Mouse (Mus musculus) erythroid progenitor cell, adult 5-6 weeks (primary cell): ENCODE measurements around the gene Lrrc41. TPM values are rescaled to one million over a fixed set of nuclear protein-coding genes. Genes with fewer than 3 reads are reported as not detected.

Experiments
- ATAC-seq: replicated peaks from 2 replicates; pipeline ENCODE4 v1.8.0; 2016; ENCODE audit warnings: moderate number of reproducible peaks, mild to moderate bottlenecking, moderate TSS enrichment, inconsistent platforms; ENCODE audit not compliant: poor library complexity, low FRiP score, severe bottlenecking
- total RNA-seq, 2 experiments: library from RNA; stranded (forward) in 1 of 2; stranded (reverse) in 1 of 2; fragments of 150-400 nt in 1 of 2; fragments of 186-747, 209-891 nt in 1 of 2; gene quantifications; 2 replicates each; pipeline versions ENCODE4 v1.2.3 to v1.2.4; 2015 to 2017; ENCODE audit warnings: low replicate concordance in 2 of 2

Lrrc41 gene
- total RNA-seq, 2 experiments from 2014 or later: 5.4 to 9.2 TPM

- ATAC-seq: no peak
Observed at GRCm38 (mm10) chr4:116141736-116142135, 66.7 kb downstream of the Lrrc41 start.

GRCm38 (mm10) chr4:116142269-116142668, 67.2 kb downstream of the Lrrc41 start:
- no peak for ATAC-seq

- no peak; the same call in 1 of the 2 replicates for ATAC-seq
Observed at GRCm38 (mm10) chr4:116143317-116143811, 68.3 kb downstream of the Lrrc41 start.

DNA sequence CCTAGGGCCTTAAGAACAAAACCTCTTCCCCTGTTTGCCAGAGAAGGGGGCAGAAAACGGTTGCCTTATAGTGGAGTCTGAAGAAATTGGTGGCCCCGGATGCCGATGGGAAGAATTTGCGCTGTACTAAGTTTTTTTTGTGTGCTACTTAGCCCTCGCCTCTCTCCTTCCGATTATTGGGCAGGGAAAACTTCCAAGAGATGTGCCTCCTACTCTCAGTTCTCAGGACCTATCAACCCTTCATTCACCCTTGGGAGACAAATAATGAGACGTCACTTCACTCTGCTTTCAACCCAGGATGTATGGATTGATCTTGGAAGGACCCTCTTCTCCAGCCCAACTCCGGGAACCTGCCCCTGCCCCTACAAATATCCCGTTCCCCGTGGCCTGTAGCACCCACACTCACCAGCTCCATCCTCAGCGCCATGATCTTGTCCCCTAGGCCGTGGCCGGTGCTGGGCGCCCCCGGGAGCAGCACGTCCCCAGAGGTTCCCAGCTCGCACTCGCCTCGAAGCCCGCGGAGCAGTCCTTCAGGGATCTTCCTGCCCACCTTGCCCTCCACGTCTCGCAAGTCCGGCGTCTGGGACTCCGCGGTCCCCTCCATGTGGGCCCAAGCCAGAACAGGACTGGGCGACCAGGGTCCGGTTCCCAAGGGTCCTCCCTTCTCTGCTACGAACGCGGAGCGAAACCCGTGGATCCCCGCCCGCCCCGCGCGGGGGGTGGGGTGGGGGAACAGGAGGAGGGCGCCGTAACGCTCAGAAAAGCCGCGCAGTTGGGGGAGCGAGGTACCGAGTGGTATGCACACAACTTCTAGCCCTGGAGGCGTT, 69.0 kb downstream of the Lrrc41 start:
- no peak for ATAC-seq

Other genes starting within 250 kb of the Lrrc41 start
- 6.7 and 26.3 TPM in 2 replicates for gene Mob3c, start 247.2 kb upstream of the Lrrc41 start, total RNA-seq (2015; ENCODE audit: low replicate concordance)
- 1.4 and 9.2 TPM in 2 replicates for gene Mob3c, start 247.2 kb upstream of the Lrrc41 start, total RNA-seq (2017; ENCODE audit: low replicate concordance)
- 82.9 and 104 TPM in 2 replicates for gene Mknk1, start 236.1 kb upstream of the Lrrc41 start, total RNA-seq (2015; ENCODE audit: low replicate concordance)
- 116 and 146 TPM in 2 replicates for gene Mknk1, start 236.1 kb upstream of the Lrrc41 start, total RNA-seq (2017; ENCODE audit: low replicate concordance)
- gene Kncn, start 190.9 kb upstream of the Lrrc41 start, total RNA-seq (2015; ENCODE audit: low replicate concordance): not detected in 2 replicates
- gene Kncn, start 190.9 kb upstream of the Lrrc41 start, total RNA-seq (2017; ENCODE audit: low replicate concordance): not detected in 2 replicates
- gene 6430628N08Rik, start 184.6 kb upstream of the Lrrc41 start, total RNA-seq (2015; ENCODE audit: low replicate concordance): not detected in 2 replicates
- not detected in 2 replicates for gene 6430628N08Rik, start 184.6 kb upstream of the Lrrc41 start, total RNA-seq (2017; ENCODE audit: low replicate concordance)
- not detected in 2 replicates for gene Dmbx1, start 135.3 kb upstream of the Lrrc41 start, total RNA-seq (2015; ENCODE audit: low replicate concordance)
- not detected in 2 replicates for gene Dmbx1, start 135.3 kb upstream of the Lrrc41 start, total RNA-seq (2017; ENCODE audit: low replicate concordance)
- gene Faah, start 57.3 kb upstream of the Lrrc41 start, total RNA-seq (2015; ENCODE audit: low replicate concordance): 0.84 TPM in 1 of 2 replicates, not detected in the other
- 0.64 TPM in 1 of 2 replicates, not detected in the other for gene Faah, start 57.3 kb upstream of the Lrrc41 start, total RNA-seq (2017; ENCODE audit: low replicate concordance)
- gene Nsun4, start 21.4 kb upstream of the Lrrc41 start, total RNA-seq (2015; ENCODE audit: low replicate concordance): 0.84 and 3.6 TPM in 2 replicates
- gene Nsun4, start 21.4 kb upstream of the Lrrc41 start, total RNA-seq (2017; ENCODE audit: low replicate concordance): 1.4 and 2.1 TPM in 2 replicates
- gene Uqcrh, start 198 bp upstream of the Lrrc41 start, total RNA-seq (2015; ENCODE audit: low replicate concordance): 302 and 380 TPM in 2 replicates
- 113 and 237 TPM in 2 replicates for gene Uqcrh, start 198 bp upstream of the Lrrc41 start, total RNA-seq (2017; ENCODE audit: low replicate concordance)
- 40.2 and 41.8 TPM in 2 replicates for gene Rad54l, start 48.4 kb downstream of the Lrrc41 start, total RNA-seq (2015; ENCODE audit: low replicate concordance)
- 25.8 and 51.3 TPM in 2 replicates for gene Rad54l, start 48.4 kb downstream of the Lrrc41 start, total RNA-seq (2017; ENCODE audit: low replicate concordance)
- 1.4 TPM in 1 of 2 replicates, not detected in the other for gene Pomgnt1, start 48.6 kb downstream of the Lrrc41 start, total RNA-seq (2015; ENCODE audit: low replicate concordance)
- 1.0 and 2.6 TPM in 2 replicates for gene Pomgnt1, start 48.6 kb downstream of the Lrrc41 start, total RNA-seq (2017; ENCODE audit: low replicate concordance)
- gene Lurap1, start 76.1 kb downstream of the Lrrc41 start, total RNA-seq (2015; ENCODE audit: low replicate concordance): not detected in 2 replicates
- not detected in 2 replicates for gene Lurap1, start 76.1 kb downstream of the Lrrc41 start, total RNA-seq (2017; ENCODE audit: low replicate concordance)
- gene Tspan1, start 92.3 kb downstream of the Lrrc41 start, total RNA-seq (2015; ENCODE audit: low replicate concordance): not detected in 2 replicates
- gene Tspan1, start 92.3 kb downstream of the Lrrc41 start, total RNA-seq (2017; ENCODE audit: low replicate concordance): not detected in 2 replicates
- gene 1700042G07Rik, start 98.1 kb downstream of the Lrrc41 start, total RNA-seq (2015; ENCODE audit: low replicate concordance): not detected in 2 replicates
- not detected in 2 replicates for gene 1700042G07Rik, start 98.1 kb downstream of the Lrrc41 start, total RNA-seq (2017; ENCODE audit: low replicate concordance)
- not detected in 2 replicates for gene Gm49337, start 98.1 kb downstream of the Lrrc41 start, total RNA-seq (2015; ENCODE audit: low replicate concordance)
- gene Gm49337, start 98.1 kb downstream of the Lrrc41 start, total RNA-seq (2017; ENCODE audit: low replicate concordance): 1.7 TPM in 1 of 2 replicates, not detected in the other
- 1.8 and 2.1 TPM in 2 replicates for gene Pik3r3, start 146.3 kb downstream of the Lrrc41 start, total RNA-seq (2015; ENCODE audit: low replicate concordance)
- 0.26 and 5.7 TPM in 2 replicates for gene Pik3r3, start 146.3 kb downstream of the Lrrc41 start, total RNA-seq (2017; ENCODE audit: low replicate concordance)